Comparison of ENCODE assay signal across 12 mouse cellular contexts in genomic region chr5:112219398-112219797, GRCm38 (mm10). TPM values are rescaled to one million over a fixed set of nuclear protein-coding genes. Genes with fewer than 3 reads are reported as not detected.
DNase-seq lines count a peak whose midpoint lies in the region; ATAC-seq and TF ChIP-seq lines count a peak whose summit lies in the region.
"Had no signal": no experiment of that assay in that cellular context is flagged by ENCODE, and none has a peak within 500 bp of the region (broad histone marks: within the 10 kb centered on the region; RNA-seq: fewer than 3 reads in every experiment).

No protein-coding gene starts in this region.

- TF ChIP-seq CTCF in hindbrain, postnatal 0 days (IDR thresholded peaks at IDR 0.05; ENCODE audit: low read depth) = no peak

- WGBS in hindbrain, embryonic 10.5 days = 14% methylated on average over 1 of the region's 1 CpGs
- 44% methylated on average over 1 of the region's 1 CpGs for WGBS in hindbrain, postnatal 0 days
- 17% methylated on average over 1 of the region's 1 CpGs for WGBS in forebrain, embryonic 15.5 days
- WGBS in hindbrain, embryonic 16.5 days = 10% methylated on average over 1 of the region's 1 CpGs
- WGBS in midbrain, embryonic 11.5 days = 13% methylated on average over 1 of the region's 1 CpGs

- ATAC-seq in hindbrain, postnatal 0 days = no peak
- no peak for ATAC-seq in forebrain, embryonic 15.5 days (replicated peaks)
- ATAC-seq in hindbrain, embryonic 16.5 days = no peak
- ATAC-seq in midbrain, embryonic 11.5 days (ENCODE audit: low FRiP score) = no peak
- no peak for ATAC-seq in activated CD4-positive, CD25-positive, alpha-beta regulatory T cell, adult 4 months
- ATAC-seq: intestine, postnatal 0 days had no signal

- no peak overlapping the region for H3K9ac ChIP-seq in hindbrain, postnatal 0 days (replicated peaks; ENCODE audit: low read length)
- no peak overlapping the region for H3K9ac ChIP-seq in forebrain, embryonic 15.5 days (replicated peaks)
- H3K9ac ChIP-seq in hindbrain, embryonic 16.5 days (ENCODE audit: low read depth, low read length) = no peak overlapping the region
- H3K9ac ChIP-seq in midbrain, embryonic 11.5 days (ENCODE audit: low read length) = 0 out of 2 replicates have a peak overlapping the region, but pooled peaks have one; percentile 4

- H3K4me3 ChIP-seq in hindbrain, embryonic 10.5 days = peak overlapping the region; percentile 9; the same call in 1 of the 2 replicates
- H3K4me3 ChIP-seq in hindbrain, postnatal 0 days (ENCODE audit: low read length) = no peak overlapping the region
- no peak overlapping the region for H3K4me3 ChIP-seq in forebrain, embryonic 15.5 days
- no peak overlapping the region for H3K4me3 ChIP-seq in hindbrain, embryonic 16.5 days (ENCODE audit: low read length)
- H3K4me3 ChIP-seq in midbrain, embryonic 11.5 days (ENCODE audit: low read depth, low read length) = no peak overlapping the region

- no peak for DNase-seq in hindbrain, embryonic 10.5 days (ENCODE audit: low spot score)
- DNase-seq in hindbrain, postnatal 0 days (ENCODE audit: low spot score) = no peak
- DNase-seq in midbrain, embryonic 11.5 days (ENCODE audit: low spot score, missing footprints) = no peak
- no peak for DNase-seq in layer of hippocampus, adult 8-10 months (ENCODE audit: low spot score in 2 of 2)
- DNase-seq in adrenal gland, postnatal 36 days = no peak
- DNase-seq: cerebellum, postnatal 14 days; gastrocnemius, postnatal 14 days; thymus, adult 18-20 months had no signal

- peak overlapping the region; percentile 73 for H3K27ac ChIP-seq in hindbrain, embryonic 10.5 days
- H3K27ac ChIP-seq in hindbrain, postnatal 0 days = no peak overlapping the region
- peak overlapping the region; percentile 16; the same call in 1 of the 2 replicates for H3K27ac ChIP-seq in forebrain, embryonic 15.5 days (replicated peaks)
- H3K27ac ChIP-seq in hindbrain, embryonic 16.5 days (ENCODE audit: low read depth, low read length) = peak overlapping the region; percentile 21; the same call in 1 of the 2 replicates
- H3K27ac ChIP-seq in midbrain, embryonic 11.5 days (ENCODE audit: low read depth, low read length) = peak overlapping the region; percentile 42; the same call in 1 of the 2 replicates

- peaks cover 80% of the 10 kb centered on the region for H3K36me3 ChIP-seq in hindbrain, embryonic 10.5 days
- H3K36me3 ChIP-seq in hindbrain, postnatal 0 days (ENCODE audit: insufficient read depth, low read length) = peaks cover 17% of the 10 kb centered on the region; the same call in 1 of the 2 replicates
- peaks cover 49% of the 10 kb centered on the region for H3K36me3 ChIP-seq in forebrain, embryonic 15.5 days
- peaks cover 27% of the 10 kb centered on the region for H3K36me3 ChIP-seq in hindbrain, embryonic 16.5 days (ENCODE audit: control insufficient read depth, insufficient read depth, low read length)
- peaks cover 40% of the 10 kb centered on the region for H3K36me3 ChIP-seq in midbrain, embryonic 11.5 days (ENCODE audit: control insufficient read depth, insufficient read depth, low read length)

- no peaks in the 10 kb centered on the region for H3K9me3 ChIP-seq in hindbrain, embryonic 10.5 days
- no peaks in the 10 kb centered on the region for H3K9me3 ChIP-seq in hindbrain, postnatal 0 days (ENCODE audit: low read length)
- no peaks in the 10 kb centered on the region for H3K9me3 ChIP-seq in forebrain, embryonic 15.5 days
- H3K9me3 ChIP-seq in hindbrain, embryonic 16.5 days (ENCODE audit: control insufficient read depth, low read length) = no peaks in the 10 kb centered on the region
- H3K9me3 ChIP-seq in midbrain, embryonic 11.5 days (ENCODE audit: control insufficient read depth, low read length) = no peaks in the 10 kb centered on the region

- H3K27me3 ChIP-seq in hindbrain, embryonic 10.5 days (ENCODE audit: insufficient read depth, poor library complexity, severe bottlenecking) = no peaks in the 10 kb centered on the region
- no peaks in the 10 kb centered on the region for H3K27me3 ChIP-seq in hindbrain, postnatal 0 days (ENCODE audit: insufficient read depth, low read length)
- H3K27me3 ChIP-seq in forebrain, embryonic 15.5 days = no peaks in the 10 kb centered on the region
- no peaks in the 10 kb centered on the region for H3K27me3 ChIP-seq in hindbrain, embryonic 16.5 days (replicated peaks; ENCODE audit: control insufficient read depth, insufficient read depth, low read length)
- no peaks in the 10 kb centered on the region for H3K27me3 ChIP-seq in midbrain, embryonic 11.5 days (ENCODE audit: control insufficient read depth, insufficient read depth, low read length)

- H3K4me1 ChIP-seq in hindbrain, embryonic 10.5 days (replicated peaks) = peaks cover 97% of the 10 kb centered on the region
- H3K4me1 ChIP-seq in hindbrain, postnatal 0 days (ENCODE audit: insufficient read depth, low read length) = peaks cover 12% of the 10 kb centered on the region; the same call in 1 of the 2 replicates
- peaks cover 43% of the 10 kb centered on the region for H3K4me1 ChIP-seq in forebrain, embryonic 15.5 days
- H3K4me1 ChIP-seq in hindbrain, embryonic 16.5 days (ENCODE audit: control insufficient read depth, insufficient read depth, low read depth, low read length) = peaks cover 16% of the 10 kb centered on the region
- peaks cover 70% of the 10 kb centered on the region for H3K4me1 ChIP-seq in midbrain, embryonic 11.5 days (ENCODE audit: control insufficient read depth, insufficient read depth, low read length)

- no peak overlapping the region for H3K4me2 ChIP-seq in hindbrain, postnatal 0 days (ENCODE audit: low read depth, low read length)
- no peak overlapping the region for H3K4me2 ChIP-seq in forebrain, embryonic 15.5 days (replicated peaks)
- no peak overlapping the region for H3K4me2 ChIP-seq in hindbrain, embryonic 16.5 days (ENCODE audit: low read length)
- no peak overlapping the region for H3K4me2 ChIP-seq in midbrain, embryonic 11.5 days

RNA-seq across cellular contexts. Expression of gene Cryba4, which starts 32.9 kb away (rescaled TPM):
- 0.35 and 1.4 TPM in 2 replicates for polyA plus RNA-seq in hindbrain, embryonic 10.5 days (2016; fragmentation: Nextera tagmentation; extraction: Ambion mirVana)
- total RNA-seq in hindbrain, postnatal 0 days (2014; rRNA removed) = 0.26 and 1.8 TPM in 2 replicates
- 1.6 and 2.4 TPM in 2 replicates for polyA plus RNA-seq in hindbrain, postnatal 0 days (2015; fragmentation: Nextera tagmentation; extraction: Ambion mirVana)
- 1.6 and 1.8 TPM in 2 replicates for polyA plus RNA-seq in forebrain, embryonic 15.5 days (2015; fragmentation: Nextera tagmentation; extraction: Ambion mirVana)
- 1.2 and 1.3 TPM in 2 replicates for polyA plus RNA-seq in hindbrain, embryonic 16.5 days (2015; fragmentation: Nextera tagmentation; extraction: Ambion mirVana)
- polyA plus RNA-seq in midbrain, embryonic 11.5 days (2014; fragmentation: Nextera tagmentation; extraction: Ambion mirVana) = 0.52 and 2.0 TPM in 2 replicates
- polyA plus RNA-seq in activated CD4-positive, CD25-positive, alpha-beta regulatory T cell, adult 4 months (2017; shearing (Covaris generic)) = not detected
- 1 to 10 TPM; 1.1 to 1.7 (median 1.3) TPM for total RNA-seq in layer of hippocampus, adult 8-10 months (2022)
- total RNA-seq in adrenal gland, postnatal 36 days (2021) = 10 to 100 TPM; 55.5 to 60.8 TPM

RNA-seq across cellular contexts. Expression of gene Crybb1, which starts 36.2 kb away (rescaled TPM):
- polyA plus RNA-seq in hindbrain, embryonic 10.5 days (2016; fragmentation: Nextera tagmentation; extraction: Ambion mirVana) = 0.19 and 0.42 TPM in 2 replicates
- total RNA-seq in hindbrain, postnatal 0 days (2014; rRNA removed) = 8.0 and 11.7 TPM in 2 replicates
- 14.2 and 14.6 TPM in 2 replicates for polyA plus RNA-seq in hindbrain, postnatal 0 days (2015; fragmentation: Nextera tagmentation; extraction: Ambion mirVana)
- 5.4 and 5.5 TPM in 2 replicates for polyA plus RNA-seq in forebrain, embryonic 15.5 days (2015; fragmentation: Nextera tagmentation; extraction: Ambion mirVana)
- polyA plus RNA-seq in hindbrain, embryonic 16.5 days (2015; fragmentation: Nextera tagmentation; extraction: Ambion mirVana) = 6.6 and 7.7 TPM in 2 replicates
- 0.29 and 0.84 TPM in 2 replicates for polyA plus RNA-seq in midbrain, embryonic 11.5 days (2014; fragmentation: Nextera tagmentation; extraction: Ambion mirVana)
- polyA plus RNA-seq in activated CD4-positive, CD25-positive, alpha-beta regulatory T cell, adult 4 months (2017; shearing (Covaris generic)) = not detected
- total RNA-seq in layer of hippocampus, adult 8-10 months (2022) = 1 to 10 TPM; 3.5 to 6.2 (median 4.4) TPM
- 1 to 10 TPM; 3.4 to 3.9 TPM for total RNA-seq in adrenal gland, postnatal 36 days (2021)

RNA-seq across cellular contexts. Expression of gene Tpst2, which starts 57.1 kb away (rescaled TPM):
- polyA plus RNA-seq in hindbrain, embryonic 10.5 days (2016; fragmentation: Nextera tagmentation; extraction: Ambion mirVana) = 37.2 and 40.9 TPM in 2 replicates
- 46.9 and 57.0 TPM in 2 replicates for total RNA-seq in hindbrain, postnatal 0 days (2014; rRNA removed)
- polyA plus RNA-seq in hindbrain, postnatal 0 days (2015; fragmentation: Nextera tagmentation; extraction: Ambion mirVana) = 34.4 and 37.0 TPM in 2 replicates
- polyA plus RNA-seq in forebrain, embryonic 15.5 days (2015; fragmentation: Nextera tagmentation; extraction: Ambion mirVana) = 28.8 and 29.5 TPM in 2 replicates
- polyA plus RNA-seq in hindbrain, embryonic 16.5 days (2015; fragmentation: Nextera tagmentation; extraction: Ambion mirVana) = 35.6 and 35.9 TPM in 2 replicates
- polyA plus RNA-seq in midbrain, embryonic 11.5 days (2014; fragmentation: Nextera tagmentation; extraction: Ambion mirVana) = 29.3 and 33.5 TPM in 2 replicates
- 10 to 100 TPM; 75.0 to 86.1 TPM for polyA plus RNA-seq in activated CD4-positive, CD25-positive, alpha-beta regulatory T cell, adult 4 months (2017; shearing (Covaris generic))
- total RNA-seq in layer of hippocampus, adult 8-10 months (2022) = 10 to 100 TPM; 33.0 to 49.0 (median 39.5) TPM
- total RNA-seq in adrenal gland, postnatal 36 days (2021) = 100 to 1,000 TPM; 198 to 275 TPM
